Mouse (Mus musculus) kidney, postnatal 4 days (tissue): ENCODE measurements at regions not wholly inside any gene's neighbourhood (a gene's known extent, or its start where the extent isn't known, plus 50 kb on each side); places are given as distances from the start of the nearest gene placed in this dataset.

ENCODE experiments used
- DNase-seq, 2 experiments: peaks; one replicate each; pipeline ENCODE4 v3.0.0; 2021; ENCODE audit warnings: mixed read lengths in 2 of 2

DNA sequence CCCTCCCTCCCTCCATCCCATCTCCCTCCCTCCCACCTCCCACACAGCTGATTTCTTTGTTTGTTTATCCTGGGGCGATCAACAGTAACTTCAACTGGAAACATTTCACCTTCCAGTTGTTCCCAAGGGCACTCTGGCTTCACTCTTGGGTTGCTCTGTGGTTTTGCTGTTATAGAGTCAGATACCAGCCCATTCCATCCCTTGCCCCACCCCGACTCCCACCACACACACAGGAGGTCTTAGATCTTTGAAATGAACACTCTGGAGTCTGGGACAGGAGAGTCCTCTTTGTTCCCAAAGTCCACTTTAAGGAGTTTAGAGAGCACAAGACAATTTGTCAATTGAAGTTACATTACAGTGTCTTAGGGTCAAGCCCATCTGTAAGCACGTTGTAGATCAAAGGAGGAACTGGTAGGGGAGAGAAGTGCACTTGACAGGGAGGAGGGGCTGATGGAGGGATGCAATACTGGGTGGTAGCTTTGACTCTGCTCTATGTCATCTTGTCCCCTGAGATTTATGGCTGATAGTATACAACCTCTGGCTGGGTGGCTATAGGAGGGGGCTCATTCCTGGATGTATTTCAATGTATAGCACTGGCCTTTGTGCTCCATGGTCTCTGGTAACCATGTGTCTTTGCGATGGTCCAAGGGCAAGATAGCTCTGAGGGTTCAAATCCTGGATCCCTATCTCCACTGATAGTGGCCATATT lies 313.9 kb downstream of the Glrx3 start:
- peak in 1 of 2 experiments; percentile 13 for DNase-seq

DNA sequence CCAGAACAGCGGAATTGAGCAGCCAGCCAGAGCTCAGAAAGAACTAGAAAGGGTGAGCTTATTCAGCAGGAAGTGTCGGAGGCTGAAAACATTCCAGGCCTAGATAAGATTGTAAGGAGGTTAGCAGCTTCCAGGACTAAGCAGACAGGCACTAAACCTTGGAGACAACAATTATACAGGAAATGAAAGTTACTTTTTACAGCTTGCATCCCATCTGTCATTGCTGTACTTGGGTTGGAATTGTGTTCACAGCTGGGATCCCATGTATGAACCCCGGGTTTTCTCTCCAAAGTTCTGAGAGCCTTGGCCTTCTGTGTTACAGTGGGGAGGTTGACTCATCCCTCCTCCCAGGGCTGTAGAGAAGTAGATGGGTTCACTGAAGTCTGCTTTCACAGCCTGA lies 328.5 kb downstream of the Glrx3 start:
- DNase-seq: no peak

DNA sequence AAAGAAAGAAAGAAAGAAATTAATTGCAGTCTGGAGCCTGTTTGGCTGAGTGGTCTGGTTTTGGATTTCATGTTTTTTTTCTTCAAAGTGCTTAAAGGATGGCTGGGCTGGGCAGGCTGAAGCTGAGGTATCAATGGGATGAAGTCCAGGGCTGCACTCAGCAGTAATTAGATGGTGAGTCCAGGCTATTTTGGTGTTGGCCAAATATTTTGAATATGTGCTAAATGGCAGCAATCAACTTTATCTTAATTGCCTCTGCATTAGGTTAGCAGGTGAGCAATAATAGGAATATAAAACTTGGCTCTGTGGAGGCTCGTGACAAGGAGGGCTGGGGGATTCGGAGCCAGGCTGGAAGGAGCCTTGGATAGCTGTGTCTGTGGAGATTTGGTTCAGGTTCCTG lies 329.3 kb downstream of the Glrx3 start:
- no peak for DNase-seq

DNA sequence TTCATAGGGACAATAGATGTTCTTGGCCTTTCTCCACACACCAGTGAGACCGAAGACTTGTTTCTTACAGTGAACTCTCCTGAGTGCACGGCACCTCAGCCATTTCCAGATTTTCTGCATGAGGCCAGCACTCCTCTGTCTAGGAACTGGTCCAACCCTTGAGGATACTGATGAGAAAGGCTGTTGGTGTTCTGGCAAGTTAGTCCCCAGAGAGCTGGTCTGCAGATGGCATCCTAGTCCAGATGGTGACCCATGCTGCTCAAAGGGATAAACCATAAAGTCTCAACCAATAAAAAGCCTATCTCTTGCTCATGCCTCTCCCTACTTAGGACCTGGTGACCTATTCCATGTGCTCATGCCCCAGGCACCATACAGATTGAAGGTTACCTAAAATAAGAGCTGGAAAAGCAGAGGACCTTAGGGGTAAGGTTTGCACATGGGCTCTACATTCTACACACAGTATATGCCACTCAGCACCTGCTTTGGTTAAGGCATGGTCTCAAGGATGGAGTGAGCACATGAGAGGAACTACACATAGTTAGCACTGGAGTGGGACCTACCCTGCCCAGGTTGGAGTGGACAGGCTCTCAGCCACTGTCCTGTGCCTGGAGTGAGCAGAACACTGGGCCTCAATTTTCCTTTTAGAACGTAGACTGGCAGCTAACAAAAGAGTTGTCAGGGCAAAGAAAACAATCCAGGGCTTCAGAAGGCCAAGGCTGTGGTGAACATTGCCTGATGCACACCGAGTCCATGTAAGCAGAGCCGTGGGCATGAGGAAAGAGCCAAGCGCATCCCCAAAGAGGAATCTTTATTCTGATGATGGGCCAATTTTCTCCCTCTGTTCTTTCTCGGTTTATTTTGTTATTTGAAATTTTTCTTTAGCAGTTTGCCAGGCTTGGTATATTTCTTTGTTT lies 335.9 kb downstream of the Glrx3 start:
- no peak for DNase-seq

DNA sequence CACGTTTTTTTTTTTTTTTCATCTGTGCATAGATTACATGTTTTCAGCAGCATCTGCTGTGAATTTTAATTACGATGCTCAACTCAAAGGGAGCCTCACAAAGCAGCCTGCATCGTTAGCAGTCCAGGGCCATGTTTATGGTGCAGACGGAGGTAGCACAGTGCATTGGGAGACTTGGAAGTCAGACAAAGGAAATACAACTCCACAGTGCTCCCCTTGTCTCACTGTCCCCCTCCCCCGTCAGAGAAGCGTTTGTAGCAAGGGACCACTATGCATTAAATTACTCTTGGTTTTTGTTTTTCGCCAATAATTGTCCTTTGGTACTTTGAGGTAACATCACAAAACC lies 336.5 kb downstream of the Glrx3 start:
- DNase-seq: no peak

DNA sequence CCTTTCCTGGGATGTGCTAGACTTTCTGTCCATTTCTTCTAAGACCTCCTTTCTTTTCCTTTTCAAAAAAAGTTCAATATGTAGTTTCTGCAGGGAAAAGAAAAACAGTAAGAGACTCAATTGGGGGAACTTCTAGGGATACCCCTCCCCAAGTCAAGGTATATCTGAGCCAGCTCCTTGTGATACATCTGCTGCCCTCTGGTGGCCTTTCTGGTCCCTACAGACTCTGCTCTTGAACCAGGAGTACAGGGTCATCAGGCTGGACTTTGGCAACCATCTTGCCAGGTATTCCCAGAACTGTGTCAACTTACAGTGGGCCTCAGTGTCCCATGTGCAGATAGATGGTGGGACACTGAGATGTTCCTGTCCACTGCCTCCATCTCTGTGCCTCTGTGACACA lies 346.5 kb downstream of the Glrx3 start:
- DNase-seq: peak; percentile 69 to 70

DNA sequence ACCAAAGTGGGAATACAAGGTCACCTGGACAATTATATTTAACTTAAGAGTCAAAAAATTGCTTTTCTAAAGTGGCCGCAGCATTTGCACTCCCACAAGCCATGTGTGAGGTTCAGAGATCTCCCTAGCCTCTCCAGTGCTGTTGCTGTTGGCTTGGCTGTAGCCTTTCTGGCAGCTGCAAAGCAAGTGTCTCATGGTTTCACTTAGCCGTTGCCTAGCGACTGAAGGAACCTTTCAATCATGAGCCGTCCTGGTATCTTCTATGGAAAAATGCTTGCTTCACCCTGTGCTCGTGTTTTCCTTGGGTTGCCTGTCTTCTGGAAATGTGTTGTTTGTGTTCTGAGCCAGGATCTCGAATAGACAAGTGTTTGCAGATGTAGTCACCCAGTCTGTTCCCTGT lies 367.9 kb downstream of the Glrx3 start:
- peak in 1 of 2 experiments; percentile 7 for DNase-seq

DNA sequence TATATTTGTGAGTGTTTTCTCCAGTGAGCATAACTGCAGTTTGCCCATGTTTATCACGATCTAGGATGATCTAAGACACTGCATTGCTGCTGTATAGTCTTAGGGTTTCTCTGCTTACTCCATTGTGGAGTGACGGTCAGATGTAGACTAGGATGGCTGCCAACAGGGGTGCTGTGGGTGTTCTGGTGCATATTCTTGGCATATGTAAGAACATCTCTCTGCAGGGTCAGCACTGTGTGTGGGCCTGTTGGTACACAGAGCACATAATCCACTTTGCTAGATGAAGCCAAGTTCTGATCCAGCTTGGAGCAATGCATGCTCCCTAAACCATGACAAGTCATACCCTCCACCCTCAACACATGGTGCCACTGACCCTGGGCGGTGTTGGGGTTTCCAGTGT lies 375.4 kb downstream of the Glrx3 start:
- no peak for DNase-seq

DNA sequence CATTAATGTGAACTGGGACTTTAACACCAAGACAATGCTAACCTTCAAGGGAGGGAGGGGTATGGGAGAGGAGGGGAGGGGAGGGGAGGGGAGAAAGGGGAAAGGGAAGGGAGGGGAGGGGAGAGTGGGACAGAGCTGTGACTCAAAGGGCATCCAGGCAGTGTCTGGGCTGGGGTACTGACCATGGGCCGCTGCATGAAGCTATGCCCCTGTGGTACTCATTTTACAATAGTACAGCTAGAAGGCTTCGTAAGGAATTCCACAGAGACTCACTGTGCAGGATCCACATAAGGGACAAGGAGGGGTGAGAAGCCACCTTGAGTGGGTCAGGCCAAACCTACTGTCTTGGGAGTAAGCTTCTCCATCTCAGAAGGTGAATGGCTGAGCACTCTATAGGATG lies 403.1 kb downstream of the Glrx3 start:
- DNase-seq: no peak

DNA sequence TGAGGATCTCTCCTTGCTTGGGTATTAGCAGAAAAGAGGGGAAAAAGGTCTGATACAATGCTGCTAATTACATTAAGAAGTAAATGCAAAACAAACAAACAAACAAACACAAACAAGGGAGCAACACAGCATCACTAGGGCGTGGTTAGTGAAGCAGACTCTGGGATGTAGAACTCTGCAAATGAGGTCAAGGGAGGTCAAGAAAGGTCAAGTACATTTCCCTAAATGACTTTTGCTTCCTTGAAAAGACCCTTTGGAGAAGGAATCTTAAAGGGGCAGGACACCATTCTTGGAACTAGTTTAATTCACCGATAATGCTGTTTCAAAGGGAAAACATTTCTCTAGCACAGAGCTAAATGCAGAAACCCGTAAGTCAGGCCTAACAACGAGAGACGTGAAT lies 403.6 kb downstream of the Glrx3 start:
- DNase-seq: no peak

DNA sequence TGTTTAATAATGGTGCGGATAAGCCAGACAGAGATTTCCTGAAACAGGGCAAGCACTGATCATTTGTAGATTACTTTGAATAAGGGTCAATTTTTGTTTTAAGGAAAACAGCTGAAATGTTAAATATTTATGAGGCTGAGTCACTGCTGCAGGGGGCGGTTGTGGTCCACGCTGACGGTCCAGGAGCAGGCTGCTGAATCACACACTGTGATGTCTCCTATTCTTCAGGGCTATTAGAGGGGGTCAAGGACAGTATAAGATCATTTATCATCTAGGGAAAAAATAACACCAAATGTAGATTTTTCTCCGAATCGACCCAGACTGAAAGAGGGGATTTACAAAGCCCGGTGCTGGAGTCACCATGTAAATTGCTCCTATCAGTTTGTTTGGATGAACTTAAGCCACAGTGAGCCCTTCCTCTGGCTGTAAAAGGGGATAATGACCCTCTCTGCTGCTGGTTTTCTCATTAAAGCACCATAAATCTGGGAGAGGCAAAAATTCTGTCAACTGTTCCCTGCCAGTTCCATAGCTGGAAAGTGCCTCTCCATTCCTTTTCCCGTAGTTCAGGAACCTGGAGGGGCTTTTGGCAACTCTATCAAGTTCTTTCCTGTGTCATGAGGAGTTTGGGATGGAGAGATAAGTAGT lies 404.2 kb downstream of the Glrx3 start:
- peak; percentile 12 to 15 for DNase-seq

DNA sequence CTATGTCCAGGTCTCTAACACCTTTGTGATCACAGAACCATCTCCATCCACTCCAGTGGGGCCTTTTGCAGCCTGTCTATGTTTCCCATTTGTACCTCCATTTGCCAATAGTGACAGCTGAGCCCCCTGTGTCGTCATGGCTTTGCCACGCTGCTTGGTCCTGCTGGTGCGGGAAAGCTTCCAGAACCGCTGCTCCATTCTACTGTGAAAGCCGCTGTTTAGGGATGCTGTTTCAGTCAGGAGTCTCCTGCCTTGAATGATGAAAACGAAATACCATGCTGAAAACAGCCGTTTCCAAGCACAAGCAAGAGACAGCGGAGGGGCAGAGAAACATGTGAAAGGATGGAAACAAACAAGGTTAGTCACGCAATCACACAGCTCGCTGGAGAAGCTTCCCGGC lies 410.4 kb downstream of the Glrx3 start:
- no peak for DNase-seq

DNA sequence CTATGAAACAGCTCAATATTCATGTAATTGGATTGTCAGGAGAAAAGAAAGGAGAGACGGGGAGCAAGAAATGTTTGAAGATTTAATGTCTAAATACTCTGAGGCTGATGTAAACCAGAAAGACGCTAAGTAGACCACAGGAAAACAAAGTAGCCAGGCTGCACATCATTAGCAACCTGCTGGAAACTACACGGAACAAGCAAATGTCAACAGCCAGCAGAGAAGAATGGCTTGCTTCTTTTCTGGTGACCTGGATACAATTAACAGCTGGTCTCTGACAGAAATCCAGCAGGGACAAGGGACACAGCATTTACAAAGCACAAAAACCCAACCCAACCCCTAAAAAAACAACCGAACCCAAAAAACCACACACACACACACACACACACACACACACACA lies 413.6 kb downstream of the Glrx3 start:
- no peak for DNase-seq

DNA sequence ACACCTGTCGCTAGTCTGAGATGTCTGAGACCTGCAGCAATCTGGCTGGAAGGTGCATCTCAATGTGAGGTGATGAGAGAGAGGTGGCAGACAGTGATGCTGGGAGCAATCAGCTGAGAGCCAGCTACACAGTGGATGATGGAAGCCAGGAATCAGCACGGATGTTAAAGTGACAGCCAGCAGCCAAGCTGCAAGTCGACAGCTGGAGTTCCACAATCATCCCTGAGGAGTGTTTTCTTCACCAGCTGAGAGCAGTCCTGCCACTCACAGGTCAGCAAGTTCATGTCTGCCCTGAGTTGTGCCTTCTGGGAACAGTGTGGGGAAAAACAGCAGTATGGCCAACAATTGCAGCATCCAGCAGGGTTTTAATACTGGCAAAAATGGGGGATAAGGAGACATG lies 422.3 kb downstream of the Glrx3 start:
- DNase-seq: no peak

DNA sequence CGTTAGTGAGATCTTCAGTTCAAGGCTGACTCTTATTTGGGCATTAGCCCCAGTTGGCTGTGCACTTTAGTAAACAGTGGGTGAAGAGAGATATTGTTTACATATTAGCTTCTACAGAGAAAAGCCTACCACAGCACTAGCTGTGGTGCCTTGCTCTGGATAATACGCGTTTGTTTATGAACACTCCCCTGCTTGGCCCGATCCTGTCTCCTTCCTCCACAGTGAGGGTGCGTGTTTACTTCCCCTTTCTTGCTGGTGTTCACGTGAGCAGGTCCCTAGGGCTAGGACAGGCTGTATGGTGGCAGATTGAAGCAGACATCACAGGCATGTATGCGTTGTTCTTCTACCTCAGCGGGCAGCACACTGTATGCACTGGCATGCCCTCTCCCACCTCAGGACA lies 423.1 kb downstream of the Glrx3 start:
- DNase-seq: no peak

DNA sequence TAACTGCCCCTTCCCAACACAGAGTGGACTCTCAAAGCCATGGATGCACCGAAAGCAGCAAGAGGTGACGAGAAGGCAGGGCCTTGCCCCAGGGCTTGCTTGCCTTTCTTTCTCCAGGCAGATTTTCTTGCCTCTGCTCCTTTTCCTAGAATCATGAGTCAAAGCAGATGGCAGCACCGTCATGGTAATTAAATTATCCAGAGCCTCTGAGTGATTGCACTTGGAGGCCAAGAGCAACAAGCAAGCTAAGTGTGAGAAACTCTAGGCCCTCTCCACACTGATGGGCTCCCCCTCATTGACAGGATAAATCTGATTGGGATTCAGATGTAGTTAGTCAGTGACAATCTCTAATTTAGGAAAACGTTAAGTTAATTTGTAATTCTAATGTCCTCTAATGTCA lies 427.5 kb downstream of the Glrx3 start:
- DNase-seq: peak; percentile 13 to 26

DNA sequence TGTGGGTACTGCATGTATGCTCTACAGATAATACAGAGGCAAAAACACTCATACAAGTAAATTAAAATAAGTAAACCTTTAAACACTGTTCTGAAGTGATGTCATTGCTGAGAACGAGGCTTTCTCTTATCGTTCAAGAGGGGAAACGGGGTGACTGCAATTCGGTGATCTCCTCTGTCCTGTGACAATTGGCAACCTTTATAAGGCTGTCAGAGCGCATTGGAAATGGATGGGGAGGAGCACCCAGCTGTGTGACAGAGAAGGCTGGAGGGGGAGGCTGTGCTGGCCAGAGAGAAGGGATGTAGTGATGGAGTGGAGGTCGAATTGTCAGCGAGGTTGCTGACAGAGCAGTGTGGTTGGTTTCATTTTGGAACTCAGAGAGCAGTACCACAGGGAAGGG lies 428.0 kb downstream of the Glrx3 start:
- no peak for DNase-seq

DNA sequence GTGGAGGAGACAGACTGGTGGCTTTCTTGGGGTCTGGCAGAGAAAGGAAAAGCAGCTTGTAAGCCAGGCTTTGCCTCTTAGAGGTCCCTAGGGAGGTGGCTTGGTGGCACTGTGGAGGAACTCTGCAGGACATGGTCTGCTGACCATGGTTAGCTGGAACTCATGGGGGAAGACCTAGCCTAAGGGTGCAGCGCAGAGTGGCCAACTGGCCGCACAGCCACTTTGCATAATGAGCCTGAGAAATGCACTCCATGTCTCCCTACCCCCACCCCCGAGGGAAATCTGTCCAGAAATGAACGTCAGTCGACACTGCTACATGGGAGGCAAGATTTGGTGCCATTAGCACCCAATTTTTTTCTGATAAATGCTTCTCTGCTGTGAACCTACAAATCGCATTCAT lies 429.5 kb downstream of the Glrx3 start:
- DNase-seq: peak; percentile 18 to 52

DNA sequence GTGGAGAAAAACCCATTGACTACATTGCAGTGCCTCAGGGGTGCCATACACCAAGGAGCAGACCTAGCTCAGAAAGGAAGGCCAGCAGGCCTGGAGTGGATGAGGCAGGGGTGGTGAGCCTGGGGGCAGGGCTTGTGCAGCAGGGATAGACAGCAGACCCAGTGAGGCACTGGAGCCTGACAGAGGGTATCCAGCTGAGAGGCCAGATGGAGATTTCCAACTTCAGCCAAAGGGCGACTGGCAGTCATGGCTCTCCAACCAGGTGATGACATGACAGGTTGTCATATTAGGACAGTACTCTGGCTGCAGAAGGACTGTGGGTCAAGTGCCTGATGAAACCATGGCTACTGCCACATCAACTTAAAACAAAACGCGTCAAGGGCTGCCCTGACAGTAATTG lies 431.1 kb downstream of the Glrx3 start:
- DNase-seq: no peak

DNA sequence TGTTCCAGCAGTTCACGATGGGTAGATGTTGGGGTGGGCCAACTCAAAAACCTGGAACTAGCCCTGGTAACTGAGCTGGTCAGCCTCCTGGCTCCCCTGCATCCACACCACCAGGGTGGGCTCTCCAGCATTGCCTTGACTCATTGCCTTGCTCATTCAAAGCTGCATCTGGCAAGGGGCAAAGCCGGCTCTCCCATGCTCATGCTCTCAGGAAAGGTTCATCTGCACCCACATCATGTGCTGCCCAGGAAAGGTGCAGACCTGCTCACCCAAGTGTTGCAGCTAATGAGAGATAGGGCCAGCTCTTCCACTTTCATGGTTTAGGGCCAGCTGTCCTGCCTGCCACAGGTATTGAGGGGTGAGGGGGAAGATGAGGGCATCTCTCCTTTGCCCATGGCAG lies 437.9 kb downstream of the Glrx3 start:
- no peak for DNase-seq

DNA sequence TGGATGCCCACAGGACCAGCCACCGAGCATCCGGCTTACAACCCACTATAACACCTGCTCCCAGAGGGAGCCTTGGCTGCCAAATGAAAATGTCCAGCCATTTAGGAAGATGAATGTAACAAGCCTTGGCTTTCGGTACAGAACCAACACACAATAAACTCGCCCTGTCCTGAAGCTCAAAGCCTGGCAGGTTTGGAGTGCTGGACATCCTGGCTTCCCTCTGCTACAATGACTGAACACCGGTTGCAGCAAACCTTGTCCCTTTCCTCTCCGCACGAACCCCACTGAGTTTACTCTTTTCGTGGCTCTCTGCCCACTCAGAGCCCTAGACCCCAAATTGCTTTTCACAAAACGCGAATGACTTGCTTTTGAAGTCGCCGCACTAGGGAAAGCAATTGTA lies 441.9 kb downstream of the Glrx3 start:
- DNase-seq: no peak

DNA sequence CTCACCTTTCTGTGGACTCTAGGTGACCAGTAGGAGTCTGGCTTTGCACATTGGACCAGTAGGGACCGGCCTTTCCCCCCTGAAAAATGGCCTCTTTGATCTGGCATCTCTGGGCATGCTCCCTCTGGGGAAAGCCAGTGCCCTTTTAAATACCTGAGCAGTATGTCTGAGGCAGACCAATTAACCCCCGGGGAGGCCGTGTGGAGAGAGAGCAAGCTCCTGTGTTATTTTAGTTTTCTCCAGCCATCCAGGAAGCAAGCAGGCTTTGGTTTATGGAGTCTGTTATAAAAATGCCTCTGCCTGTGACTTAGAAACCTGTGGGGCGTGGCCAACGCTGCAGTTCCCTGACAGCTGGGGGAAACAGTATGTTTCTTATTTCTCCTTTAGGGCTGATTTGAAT lies 445.5 kb downstream of the Glrx3 start:
- DNase-seq: peak; percentile 34 to 49

DNA sequence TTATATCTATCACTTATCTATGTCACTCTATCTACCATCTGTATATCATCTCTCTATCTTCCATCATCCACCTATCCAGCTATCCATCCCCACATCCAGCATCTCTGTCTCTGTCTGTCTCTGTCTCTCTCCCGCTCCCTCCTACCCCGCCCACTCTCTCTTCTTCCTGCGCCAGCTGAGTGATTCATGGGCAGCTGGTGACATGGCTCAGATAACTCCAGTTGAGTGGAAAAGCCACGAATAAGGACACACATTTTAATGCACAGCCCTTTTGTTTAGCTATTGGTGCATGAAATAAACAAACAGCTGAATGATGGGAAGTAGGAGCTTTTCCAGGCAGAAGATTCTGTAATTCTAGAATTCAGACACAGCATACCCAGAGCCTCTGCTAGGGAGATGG lies 446.3 kb downstream of the Glrx3 start:
- no peak for DNase-seq

DNA sequence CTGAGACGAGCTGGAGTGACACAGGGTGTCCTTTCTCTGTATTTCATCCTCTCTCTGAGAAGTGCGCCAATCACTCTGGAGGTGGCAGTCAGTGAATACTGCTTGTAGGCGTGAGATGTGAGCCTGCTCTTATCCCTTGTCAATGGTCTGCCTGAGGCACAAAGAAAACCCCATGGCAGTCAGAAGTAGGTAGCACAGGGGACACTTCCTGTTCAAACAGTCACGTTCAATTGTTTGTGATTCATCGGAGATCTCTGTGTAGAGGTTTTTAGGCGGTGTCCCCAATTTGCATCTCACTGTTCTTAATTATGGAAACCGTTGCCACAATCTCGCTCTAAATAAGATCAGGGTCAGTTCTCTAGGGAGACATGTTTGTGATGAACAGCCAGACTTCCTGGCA lies 447.7 kb downstream of the Glrx3 start:
- DNase-seq: no peak
